Mouse (Mus musculus) left cerebral cortex, postnatal 14 days (tissue): ENCODE results near the gene Rassf1. TPM values are rescaled to one million over a fixed set of nuclear protein-coding genes. Genes with fewer than 3 reads are reported as not detected.
"Not testable (repeated sequence)": the region's sequence is repeated elsewhere in the genome, so short reads cannot be mapped to it uniquely, and the experiment has no call there.

ENCODE experiments used
- DNase-seq, 2 experiments: peaks; one replicate each; pipeline ENCODE4 v3.0.0; 2021 to 2022; ENCODE audit warnings: low spot score in 2 of 2, mixed read lengths in 1 of 2
- intact Hi-C: fragments of 180-260 bp; cut with DNase I; formaldehyde crosslinking; loops from one replicate; pipeline ENCODE4 v1.15.1; 2025
- total RNA-seq, 2 experiments: library from RNA; stranded (reverse); gene quantifications; 2 replicates each; pipeline ENCODE4 v1.2.3; 2021

Gene Rassf1
- total RNA-seq, 2 experiments from 2014 or later = 14.0 to 14.6 TPM

GRCm38 (mm10) chr9:107573774-107574173, 22.4 kb downstream of the Rassf1 start:
- intact Hi-C loops = not testable (repeated sequence)

DNA sequence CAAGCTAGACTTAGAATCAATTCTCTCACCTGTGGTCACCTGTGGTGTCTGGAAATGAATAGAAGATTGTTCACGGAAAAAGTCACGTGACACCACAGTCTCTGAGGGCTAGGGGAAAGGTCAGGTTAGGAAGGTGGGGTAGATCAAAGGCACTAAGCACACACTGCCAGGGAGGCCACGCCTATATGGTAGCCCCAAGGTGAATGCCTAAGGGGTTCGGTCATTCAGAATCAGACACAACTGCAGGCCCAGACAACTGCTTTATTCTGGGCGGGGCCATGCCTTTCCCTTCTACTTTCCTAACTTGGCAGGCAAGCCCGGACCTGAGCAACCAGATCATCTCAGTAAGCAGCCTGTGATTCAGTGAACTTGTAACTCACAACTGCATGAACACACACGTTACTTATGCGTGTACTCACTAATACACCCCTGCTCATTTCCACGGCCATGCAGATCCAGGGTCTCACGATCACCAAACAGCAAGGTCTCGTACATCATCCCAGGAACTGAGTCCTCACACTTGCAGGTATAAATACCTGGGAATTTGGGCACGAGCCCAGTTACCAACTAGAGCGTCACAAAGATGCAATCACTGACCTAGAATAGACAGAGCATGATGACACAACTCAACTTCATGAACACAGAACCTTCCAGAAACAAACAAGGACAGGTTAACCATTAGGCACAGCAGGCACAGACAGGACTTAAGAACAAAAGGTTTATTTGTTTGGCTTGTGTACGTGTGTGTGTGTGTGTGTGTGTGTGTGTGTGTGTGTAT, 24.4 kb downstream of the Rassf1 start:
- intact Hi-C loops = no loop called here
- DNase-seq = no peak

More at GRCm38 (mm10) chr9:107573774-107574173, 22.4 kb downstream of the Rassf1 start:
- DNase-seq = not testable (repeated sequence)

DNA sequence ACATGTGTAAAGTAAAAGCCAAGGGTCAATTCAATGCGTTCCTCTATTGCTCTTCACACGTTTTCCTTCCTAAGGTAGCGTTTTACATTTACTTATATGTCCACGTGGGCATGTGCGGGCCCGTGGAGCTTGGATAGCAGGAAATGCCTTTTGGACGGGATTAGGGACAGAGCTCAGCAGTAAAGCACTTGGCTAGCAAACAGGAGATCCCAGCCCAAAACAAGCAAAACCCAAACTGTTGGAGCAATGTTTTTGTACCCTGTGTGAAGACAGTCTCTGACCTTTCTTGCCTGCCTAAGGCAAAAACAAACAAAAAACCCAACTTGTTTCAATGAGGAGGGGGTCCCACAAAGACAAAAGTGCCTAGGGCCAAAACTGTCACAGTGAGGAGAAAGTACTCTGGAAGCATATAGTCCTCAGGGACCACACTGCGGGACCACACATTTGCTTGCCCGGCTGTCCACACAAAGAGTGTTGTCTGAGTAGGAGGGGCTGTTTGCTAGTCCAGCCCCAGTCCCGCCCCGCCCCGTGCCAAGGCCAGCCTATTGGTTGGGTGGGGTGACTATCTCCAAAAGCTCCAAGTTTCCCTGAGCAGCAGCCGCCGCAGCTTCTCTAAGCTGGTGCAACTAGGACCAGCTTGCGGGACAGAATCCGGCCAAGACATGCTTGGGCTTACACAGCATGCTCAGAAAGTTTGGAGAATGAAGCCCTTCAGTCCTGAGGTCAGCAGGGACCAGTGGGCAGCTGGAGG, 25.2 kb downstream of the Rassf1 start, which contains the start of gene Hyal1:
TSS of gene Hyal1 (plus strand) at position 571 of the 751 bp plus-strand sequence.
- DNase-seq = peak in 1 of 2 experiments; percentile 57
- intact Hi-C loops = no loop called here

- intact Hi-C loops = no loop called here
- DNase-seq = no peak
Observed at GRCm38 (mm10) chr9:107577871-107578270, 26.5 kb downstream of the Rassf1 start.

- intact Hi-C loops = no loop called here
- DNase-seq = no peak
Observed at GRCm38 (mm10) chr9:107578587-107578986, 27.2 kb downstream of the Rassf1 start, which contains the start of gene Naa80. Naa80 (plus strand) TSS chr9:107578887.

GRCm38 (mm10) chr9:107579023-107579900, 27.9 kb downstream of the Rassf1 start:
- no peak for DNase-seq
- intact Hi-C loops = no loop called here

- peak; percentile 87 to 90 for DNase-seq
- intact Hi-C loops = no loop called here
Observed at GRCm38 (mm10) chr9:107580501-107581317, 29.4 kb downstream of the Rassf1 start, which contains the start of gene Hyal3. Hyal3 (plus strand) TSS chr9:107580818.

DNA sequence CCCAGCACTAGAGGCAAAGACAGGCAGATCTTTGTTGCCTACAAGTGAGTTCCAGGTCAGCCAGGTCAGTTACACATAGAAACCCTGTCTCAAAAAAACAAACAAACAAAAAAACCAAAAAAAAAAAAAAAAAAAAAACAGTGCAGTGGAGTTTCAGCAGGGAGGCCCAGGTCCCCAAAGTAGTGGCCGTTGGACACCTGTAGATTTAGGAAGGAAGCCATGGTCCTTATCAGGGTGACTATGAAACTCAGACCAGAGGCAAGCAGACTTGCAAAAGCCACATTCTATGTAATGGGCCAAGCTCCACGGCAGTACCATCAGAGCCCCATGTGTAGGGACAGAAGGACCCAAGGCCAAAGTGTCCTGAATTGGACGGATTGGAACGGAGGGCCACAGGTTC, 30.2 kb downstream of the Rassf1 start:
- intact Hi-C loops = no loop called here
- no peak for DNase-seq

- intact Hi-C loops = no loop called here
- no peak for DNase-seq
Observed at GRCm38 (mm10) chr9:107582509-107583062, 31.2 kb downstream of the Rassf1 start.

- intact Hi-C loops = no loop called here
- no peak for DNase-seq
Observed at GRCm38 (mm10) chr9:107583174-107583573, 31.8 kb downstream of the Rassf1 start.

DNA sequence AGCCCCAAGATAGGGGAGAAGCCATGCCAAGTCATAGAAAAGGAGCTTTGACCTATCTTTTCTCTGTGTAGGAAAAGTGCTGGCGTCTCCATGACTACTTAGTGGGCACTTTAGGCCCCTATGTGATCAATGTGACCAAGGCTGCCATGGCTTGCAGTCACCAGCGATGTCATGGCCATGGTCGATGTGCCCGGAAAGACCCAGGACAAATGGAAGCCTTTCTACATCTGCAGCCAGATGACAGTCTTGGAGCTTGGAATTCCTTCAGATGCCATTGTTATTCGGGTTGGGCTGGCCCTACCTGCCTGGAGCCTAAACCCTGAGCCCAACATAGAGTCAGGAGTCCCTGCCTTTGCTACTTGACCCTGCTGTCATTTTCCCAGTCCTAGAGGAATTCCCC, 35.1 kb downstream of the Rassf1 start:
- no peak for DNase-seq
- intact Hi-C loops = no loop called here

- peak; percentile 98 to 99 for DNase-seq
- intact Hi-C loops = no loop called here
Observed at GRCm38 (mm10) chr9:107586974-107587832, 35.8 kb downstream of the Rassf1 start, which contains the start of gene Ifrd2. Ifrd2 (plus strand) TSS chr9:107587642.

DNA sequence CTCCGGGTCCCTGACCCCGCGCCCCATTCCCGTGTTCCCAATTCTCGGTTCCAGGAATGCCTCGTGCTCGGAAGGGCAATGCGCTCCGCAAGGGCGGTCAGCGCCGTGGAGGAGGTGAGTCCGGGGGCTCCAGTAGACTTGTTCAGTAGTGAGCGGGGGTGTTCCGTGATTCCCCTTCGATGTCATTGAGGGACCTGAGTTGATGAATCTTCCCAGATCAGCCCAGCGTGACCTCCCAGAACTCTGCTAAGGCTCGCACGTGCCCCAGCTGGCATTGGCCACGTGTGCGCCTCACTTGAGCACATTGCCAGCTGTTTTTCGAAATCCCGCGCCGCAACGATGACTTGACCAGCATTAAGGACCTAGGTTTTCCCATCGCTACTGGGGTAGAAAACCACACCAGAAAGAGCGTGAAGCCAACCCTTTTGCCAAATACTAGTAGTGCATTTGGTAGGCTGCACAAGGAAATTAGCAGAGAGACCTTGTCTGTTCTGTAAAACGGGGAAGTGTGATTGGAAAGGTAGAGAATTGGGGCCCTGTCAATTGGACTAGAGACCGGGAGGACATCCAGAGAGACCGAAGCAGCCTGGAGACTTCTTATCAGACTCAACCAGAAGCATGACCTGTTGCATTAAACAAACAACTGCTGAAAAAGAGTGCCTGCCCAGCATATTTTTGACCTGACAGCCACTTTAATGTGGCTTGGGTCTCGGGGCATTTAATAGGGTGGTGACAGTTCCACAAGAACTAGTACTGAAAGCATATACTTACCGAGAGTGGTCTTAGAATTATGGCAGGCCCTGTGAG, 36.7 kb downstream of the Rassf1 start:
- intact Hi-C loops = no loop called here
- peak; percentile 47 to 74 for DNase-seq

- DNase-seq = no peak
- intact Hi-C loops = no loop called here
Observed at GRCm38 (mm10) chr9:107590058-107590772, 38.9 kb downstream of the Rassf1 start.

DNA sequence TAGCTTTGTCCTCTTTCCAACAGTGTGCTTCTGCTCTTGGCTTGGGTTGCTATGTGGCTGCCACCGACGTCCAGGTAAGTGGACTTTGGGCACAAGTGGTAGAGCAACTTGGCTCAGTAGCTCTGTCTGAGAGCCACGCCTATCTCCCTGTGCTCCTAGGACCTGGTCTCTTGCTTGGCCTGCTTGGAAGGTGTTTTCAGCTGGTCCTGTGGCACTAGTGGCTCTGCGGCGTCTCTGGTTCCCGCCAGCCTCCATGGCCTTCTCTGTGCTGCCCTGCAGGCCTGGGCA, 39.4 kb downstream of the Rassf1 start:
- no peak for DNase-seq
- intact Hi-C loops = no loop called here
